Mouse (Mus musculus) mouse embryonic stem cell (cell line): Measurements from ENCODE around the gene Chil4.
"Not testable (repeated sequence)": the region's sequence is repeated elsewhere in the genome, so short reads cannot be mapped to it uniquely, and the experiment has no call there.

Experiments
- in situ Hi-C, 2 experiments: fragments of 300-500 bp; cut with MboI; formaldehyde crosslinking; loops; 1 replicate in 1 of 2; 3 replicates in 1 of 2; pipeline ENCODE4 v1.14.3; 2019 to 2020; ENCODE audit warnings: low sequenced_read_pairs in 2 of 2, low pct_unique_long_range_greater_than_20kb in 1 of 2, mixed read lengths in 1 of 2; ENCODE audit not compliant: unreplicated experiment in 1 of 2

Chil4 gene

GRCm38 (mm10) chr3:106219407-106219806 is at the start of gene Chil4:
TSS of gene Chil4 (minus strand) at chr3:106219507.
- in situ Hi-C loops: no loop called here

GRCm38 (mm10) chr3:106265854-106266253 is 46.5 kb upstream of the Chil4 start:
- in situ Hi-C loops: no loop called here

GRCm38 (mm10) chr3:106264854-106265253 is 45.5 kb upstream of the Chil4 start:
- in situ Hi-C loops: no loop called here

- in situ Hi-C loops: not testable (repeated sequence)
Observed at GRCm38 (mm10) chr3:106257076-106257475, 37.8 kb upstream of the Chil4 start.

- in situ Hi-C loops: no loop called here
Observed at GRCm38 (mm10) chr3:106252719-106253118, 33.4 kb upstream of the Chil4 start.

- in situ Hi-C loops: not testable (repeated sequence)
Observed at GRCm38 (mm10) chr3:106250763-106251399, 31.6 kb upstream of the Chil4 start.

GRCm38 (mm10) chr3:106247369-106247768 is 28.1 kb upstream of the Chil4 start:
- in situ Hi-C loops: not testable (repeated sequence)

- in situ Hi-C loops: not testable (repeated sequence)
Observed at GRCm38 (mm10) chr3:106240210-106240609, 20.9 kb upstream of the Chil4 start.

GRCm38 (mm10) chr3:106239196-106239791 is 20.0 kb upstream of the Chil4 start:
- in situ Hi-C loops: no loop called here

GRCm38 (mm10) chr3:106223391-106223790 is 4.1 kb upstream of the Chil4 start:
- in situ Hi-C loops: not testable (repeated sequence)

GRCm38 (mm10) chr3:106221625-106222265 is 2.4 kb upstream of the Chil4 start:
- in situ Hi-C loops: no loop called here

- in situ Hi-C loops: not testable (repeated sequence)
Observed at GRCm38 (mm10) chr3:106218284-106218954, 888 bp downstream of the Chil4 start.

- in situ Hi-C loops: not testable (repeated sequence)
Observed at GRCm38 (mm10) chr3:106198030-106198429, 21.3 kb downstream of the Chil4 start.

- in situ Hi-C loops: not testable (repeated sequence)
Observed at GRCm38 (mm10) chr3:106197246-106197645, 22.1 kb downstream of the Chil4 start.

- in situ Hi-C loops: no loop called here
Observed at GRCm38 (mm10) chr3:106196276-106196675, 23.0 kb downstream of the Chil4 start.

- in situ Hi-C loops: no loop called here
Observed at GRCm38 (mm10) chr3:106195486-106195885, 23.8 kb downstream of the Chil4 start.

GRCm38 (mm10) chr3:106187991-106188390 is 31.3 kb downstream of the Chil4 start:
- in situ Hi-C loops: no loop called here

GRCm38 (mm10) chr3:106177509-106178189 is 41.7 kb downstream of the Chil4 start:
- in situ Hi-C loops: no loop called here

GRCm38 (mm10) chr3:106174971-106175370 is 44.3 kb downstream of the Chil4 start:
- in situ Hi-C loops: not testable (repeated sequence)
